Mouse (Mus musculus): ENCODE results near the gene Gm9970.

DNA sequence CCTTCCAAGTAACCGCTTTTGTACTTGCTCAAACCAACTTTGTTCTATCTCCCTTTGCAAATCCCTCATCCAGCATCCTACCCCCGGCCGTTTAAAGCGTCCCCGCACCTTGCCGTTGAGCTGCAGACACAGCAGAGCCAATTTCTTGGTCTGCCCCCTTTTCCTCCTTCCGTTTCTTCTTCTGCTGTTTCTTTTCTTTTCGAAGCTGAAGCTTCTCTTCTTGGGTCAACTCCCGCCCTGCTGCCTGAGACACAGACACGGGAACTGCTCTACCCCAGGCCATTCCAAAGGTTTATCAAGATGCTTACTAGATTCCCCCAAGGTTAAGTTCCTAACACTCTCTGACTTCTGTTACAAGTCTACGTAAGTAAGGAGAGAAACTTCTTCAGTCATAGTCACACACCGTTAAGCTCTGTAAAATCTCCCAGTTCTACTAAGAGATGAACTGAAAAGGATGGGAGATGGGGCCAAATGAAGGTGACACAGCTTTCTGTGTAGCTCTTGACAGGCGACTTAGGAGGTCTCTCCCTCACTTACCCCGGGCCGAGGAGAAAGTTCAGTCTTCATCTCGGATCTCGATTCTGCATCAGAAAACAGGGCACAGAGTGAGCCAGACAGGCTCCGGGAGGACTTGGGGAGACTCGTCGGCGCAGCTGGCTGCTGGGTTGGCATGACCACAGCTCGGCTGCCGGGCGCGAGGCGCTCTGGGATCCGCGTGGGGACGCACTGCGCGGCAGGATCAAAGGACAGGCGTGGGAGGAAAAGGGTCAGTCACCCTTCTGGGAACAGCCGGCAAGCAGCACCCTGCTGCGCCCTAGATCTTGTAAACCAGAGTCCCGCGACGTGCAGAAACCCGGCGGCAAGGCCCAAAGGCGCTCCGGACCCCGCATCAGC lies 48.7 kb downstream of the Gm9970 start:
- TF ChIP-seq CTCF (IDR thresholded peaks at IDR 0.05; ENCODE audit: low read depth, low read length) (no peak), GATA1 (IDR thresholded peaks at IDR 0.05; ENCODE audit: borderline replicate concordance, low read length) (no peak), POLR2AphosphoS5 (IDR thresholded peaks at IDR 0.05; ENCODE audit: insufficient replicate concordance, low read depth, low read length) (no peak), TAL1 (conservative IDR thresholded peaks at IDR 0.05; ENCODE audit: low read depth, low read length) (no peak), GATA2 (IDR thresholded peaks at IDR 0.05; ENCODE audit: borderline replicate concordance, low read depth, low read length) (no peak)
